Mouse (Mus musculus) embryonic fibroblast, embryonic 13.5 days (primary cell): ENCODE measurements around the gene Limd1. TPM values are rescaled to one million over a fixed set of nuclear protein-coding genes. Genes with fewer than 3 reads are reported as not detected.
"Not testable (repeated sequence)": the region's sequence is repeated elsewhere in the genome, so short reads cannot be mapped to it uniquely, and the experiment has no call there.

Experiments used
- H3K27ac ChIP-seq: 2 replicates; pipeline ENCODE4 v1.5.1; 2012; ENCODE audit warnings: low read length, control low read depth, inconsistent platforms; ENCODE audit not compliant: insufficient read depth
- H3K4me1 ChIP-seq: 2 replicates; pipeline ENCODE4 v1.6.1; 2011; ENCODE audit warnings: low read length; ENCODE audit not compliant: control insufficient read depth, insufficient read depth
- H3K4me3 ChIP-seq: 2 replicates; pipeline ENCODE4 v1.5.1; 2011; ENCODE audit warnings: mild to moderate bottlenecking, control low read depth, low read length; ENCODE audit not compliant: insufficient read depth
- CTCF ChIP-seq: IDR thresholded peaks from 2 replicates; pipeline ENCODE4 v1.5.1; 2011; ENCODE audit warnings: mild to moderate bottlenecking, control low read depth, low read length, moderate library complexity, borderline replicate concordance; ENCODE audit not compliant: insufficient read depth
- POLR2A ChIP-seq: IDR thresholded peaks from 2 replicates; pipeline ENCODE4 v1.6.1; 2011; ENCODE audit warnings: low read depth, mild to moderate bottlenecking, control low read depth, low read length, moderate library complexity
- polyA plus RNA-seq: library from polyadenylated mRNA; stranded (reverse); fragments of >200 nt; gene quantifications from 2 replicates; pipeline ENCODE4 v1.2.4, GENCODE M21; 2011; ENCODE audit warnings: low read depth; ENCODE audit not compliant: missing spikeins, insufficient read length

Gene Limd1
- 29.1 and 29.7 TPM in 2 replicates for polyA plus RNA-seq

- TF ChIP-seq CTCF (no peak), POLR2A (peak; percentile 65)
- Histone ChIP-seq H3K27ac (peak within 1 kb of the TSS; percentile 58), H3K4me3 (peak within 1 kb of the TSS; percentile 74), H3K4me1 (peaks cover 6% of the 10 kb centered on the region; the same call in 1 of the 2 replicates)
Measured at GRCm38 (mm10) chr9:123478586-123479195, at the start of gene Limd1. Gene Limd1 (plus strand): TSS chr9:123478706.

GRCm38 (mm10) chr9:123429863-123430262 lies 48.6 kb upstream of the Limd1 start:
- TF ChIP-seq CTCF (no peak), POLR2A (no peak)

GRCm38 (mm10) chr9:123430973-123431372 lies 47.5 kb upstream of the Limd1 start:
- TF ChIP-seq CTCF (no peak), POLR2A (no peak)
- Histone ChIP-seq H3K4me3 (no peak overlapping the region), H3K4me1 (no peaks in the 10 kb centered on the region), H3K27ac (no peak overlapping the region)

More at GRCm38 (mm10) chr9:123429863-123430262, 48.6 kb upstream of the Limd1 start:
- H3K4me3 ChIP-seq: no peak overlapping the region
- H3K4me1 ChIP-seq: no peaks in the 10 kb centered on the region
- no peak overlapping the region for H3K27ac ChIP-seq

- H3K4me1 ChIP-seq: no peaks in the 10 kb centered on the region
- no peak overlapping the region for H3K4me3 ChIP-seq
- TF ChIP-seq CTCF (no peak), POLR2A (no peak)
- H3K27ac ChIP-seq: no peak overlapping the region
Measured at GRCm38 (mm10) chr9:123438223-123438622, 40.3 kb upstream of the Limd1 start.

- H3K4me3 ChIP-seq: no peak overlapping the region
- H3K27ac ChIP-seq: no peak overlapping the region
- H3K4me1 ChIP-seq: no peaks in the 10 kb centered on the region
- no peak for TF ChIP-seq CTCF
- TF ChIP-seq POLR2A: no peak
Measured at GRCm38 (mm10) chr9:123440230-123441058, 38.1 kb upstream of the Limd1 start.

GRCm38 (mm10) chr9:123447101-123447500 lies 31.4 kb upstream of the Limd1 start:
- H3K27ac ChIP-seq, H3K4me1 ChIP-seq, H3K4me3 ChIP-seq: not testable (repeated sequence)

- Histone ChIP-seq H3K27ac (no peak overlapping the region), H3K4me3 (no peak overlapping the region), H3K4me1 (no peaks in the 10 kb centered on the region)
- TF ChIP-seq POLR2A (no peak), CTCF (no peak)
Measured at GRCm38 (mm10) chr9:123448594-123448993, 29.9 kb upstream of the Limd1 start.

- no peaks in the 10 kb centered on the region for H3K4me1 ChIP-seq
Measured at GRCm38 (mm10) chr9:123450174-123450573, 28.3 kb upstream of the Limd1 start.

GRCm38 (mm10) chr9:123451772-123452171 lies 26.7 kb upstream of the Limd1 start:
- Histone ChIP-seq H3K4me1 (no peaks in the 10 kb centered on the region), H3K27ac (no peak overlapping the region), H3K4me3 (no peak overlapping the region)
- TF ChIP-seq CTCF (no peak), POLR2A (no peak)

More at GRCm38 (mm10) chr9:123450174-123450573, 28.3 kb upstream of the Limd1 start:
- TF ChIP-seq CTCF (0 out of 2 replicates have a peak, but pooled peaks have one; percentile 1), POLR2A (no peak)
- no peak overlapping the region for H3K27ac ChIP-seq
- H3K4me3 ChIP-seq: no peak overlapping the region
